Mouse (Mus musculus) sigmoid colon, adult 10 weeks (tissue): ENCODE measurements around the gene Vmn2r37. TPM values are rescaled to one million over a fixed set of nuclear protein-coding genes. Genes with fewer than 3 reads are reported as not detected.

Experiments used
- polyA plus RNA-seq: library from polyadenylated mRNA; stranded (reverse); fragments of 350-450 nt; fragmentation: Illumina TruSeq; extraction: RNeasy Lipid Tissue Mini Kit (QIAGEN cat#74804); gene quantifications from one replicate; pipeline ENCODE4 v1.2.3, GENCODE M21; 2014; ENCODE audit warnings: low read depth, low replicate concordance

Vmn2r37 gene
- not detected for polyA plus RNA-seq

GRCm38 (mm10) chr7:9223553-9223952 is at the start of gene Vmn2r37:
Vmn2r37 (minus strand) TSS chr7:9223653.

Other genes with a start within 250 kb of the Vmn2r37 start
- gene Vmn2r39, start 192.9 kb downstream of the Vmn2r37 start, polyA plus RNA-seq = not detected
- gene Vmn2r38, start 125.8 kb downstream of the Vmn2r37 start, polyA plus RNA-seq = not detected